Mouse (Mus musculus) MEL (cell line): ENCODE results near the gene Slc46a3.

Source experiments
- CTCF ChIP-seq, 3 experiments: IDR thresholded peaks in 2 of 3; conservative IDR thresholded peaks in 1 of 3; 2 replicates each; pipeline ENCODE4 v1.5.1; 2011 to 2012; ENCODE audit warnings: low read length in 3 of 3, low read depth in 2 of 3, mild to moderate bottlenecking in 2 of 3, improper control_type of control experiment in 1 of 3, inconsistent platforms in 1 of 3, mixed read lengths in 1 of 3, moderate library complexity in 1 of 3; ENCODE audit not compliant: control insufficient read depth in 1 of 3, insufficient read depth in 1 of 3, poor library complexity in 1 of 3, severe bottlenecking in 1 of 3
- ELF1 ChIP-seq: IDR thresholded peaks from 2 replicates; pipeline ENCODE4 v1.6.1; 2014; ENCODE audit warnings: low read depth, mild to moderate bottlenecking, inconsistent platforms, low read length, improper control_type of control experiment, moderate library complexity
- EP300 ChIP-seq, 2 experiments: IDR thresholded peaks; 2 replicates each; pipeline ENCODE4 v1.6.1; 2011; ENCODE audit warnings: improper control_type of control experiment in 2 of 2, low read length in 2 of 2, low read depth in 1 of 2, mild to moderate bottlenecking in 1 of 2
- GABPA ChIP-seq: IDR thresholded peaks from 2 replicates; pipeline ENCODE4 v1.6.1; 2012; ENCODE audit warnings: low read depth, mild to moderate bottlenecking, inconsistent platforms, low read length, improper control_type of control experiment, moderate library complexity
- HCFC1 ChIP-seq: IDR thresholded peaks from 2 replicates; pipeline ENCODE4 v1.6.1; 2012; ENCODE audit warnings: low read depth, mild to moderate bottlenecking, inconsistent platforms, low read length, improper control_type of control experiment, moderate library complexity
- JUND ChIP-seq: IDR thresholded peaks from 2 replicates; pipeline ENCODE4 v1.6.1; 2011; ENCODE audit warnings: low read depth, mild to moderate bottlenecking, improper control_type of control experiment, low read length
- MAX ChIP-seq: IDR thresholded peaks from 2 replicates; pipeline ENCODE4 v1.6.1; 2011; ENCODE audit warnings: low read length, improper control_type of control experiment
- MEF2A ChIP-seq: IDR thresholded peaks from 2 replicates; pipeline ENCODE4 v1.6.1; 2014; ENCODE audit warnings: low read depth, mild to moderate bottlenecking, inconsistent platforms, low read length, improper control_type of control experiment; ENCODE audit not compliant: poor library complexity, insufficient replicate concordance, severe bottlenecking; ENCODE audit errors: extremely low read depth
- MYC ChIP-seq: IDR thresholded peaks from 2 replicates; pipeline ENCODE4 v1.6.1; 2011; ENCODE audit warnings: low read depth, mild to moderate bottlenecking, low read length, improper control_type of control experiment, moderate library complexity
- POLR2A ChIP-seq, 2 experiments: IDR thresholded peaks; 2 replicates each; pipeline ENCODE4 v1.6.1; 2011 to 2012; ENCODE audit warnings: low read length in 2 of 2, mild to moderate bottlenecking in 2 of 2, control low read depth in 1 of 2, improper control_type of control experiment in 1 of 2, low read depth in 1 of 2, moderate library complexity in 1 of 2; ENCODE audit not compliant: control insufficient read depth in 1 of 2, insufficient read depth in 1 of 2, poor library complexity in 1 of 2
- SIN3A ChIP-seq: IDR thresholded peaks from 2 replicates; pipeline ENCODE4 v1.6.1; 2012; ENCODE audit warnings: low read length, improper control_type of control experiment, inconsistent platforms
- SMC3 ChIP-seq: IDR thresholded peaks from 2 replicates; pipeline ENCODE4 v1.6.1; 2011; ENCODE audit warnings: low read depth, low read length, improper control_type of control experiment
- TAL1 ChIP-seq: IDR thresholded peaks from 2 replicates; pipeline ENCODE4 v1.6.1; 2012; ENCODE audit warnings: mild to moderate bottlenecking, inconsistent platforms, low read length, moderate library complexity, mixed read lengths
- ZC3H11A ChIP-seq: IDR thresholded peaks from 2 replicates; pipeline ENCODE4 v1.6.1; 2012; ENCODE audit warnings: low read depth, mild to moderate bottlenecking, inconsistent platforms, low read length, improper control_type of control experiment

GRCm38 (mm10) chr5:147898254-147898653, 3.6 kb upstream of the Slc46a3 start:
- TF ChIP-seq TAL1 (no peak), CTCF (IDR thresholded peaks at IDR 0.05 in 2 of 3, conservative IDR thresholded peaks at IDR 0.05 in 1 of 3; ENCODE audit: control insufficient read depth in 1 of 3, insufficient read depth in 1 of 3, low read depth in 2 of 3, low read length in 3 of 3, poor library complexity in 1 of 3, severe bottlenecking in 1 of 3) (no peak), POLR2A (IDR thresholded peaks at IDR 0.05; ENCODE audit: control insufficient read depth in 1 of 2, insufficient read depth in 1 of 2, low read depth in 1 of 2, low read length in 2 of 2, poor library complexity in 1 of 2) (no peak), MYC (no peak), SMC3 (no peak), ZC3H11A (no peak), GABPA (no peak), SIN3A (no peak), ELF1 (no peak), MAX (no peak), HCFC1 (no peak), EP300 (IDR thresholded peaks at IDR 0.05; ENCODE audit: low read depth in 1 of 2, low read length in 2 of 2) (no peak), JUND (no peak), MEF2A (no peak)
